Mouse (Mus musculus) limb, embryonic 15.5 days (tissue): Measurements from ENCODE around the gene Plcl2. TPM values are rescaled to one million over a fixed set of nuclear protein-coding genes. Genes with fewer than 3 reads are reported as not detected.
A peak's percentile ranks its signal among the peaks of the same experiment; 100 is the strongest.
"Not testable (repeated sequence)": the region's sequence is repeated elsewhere in the genome, so short reads cannot be mapped to it uniquely, and the experiment has no call there.

ENCODE experiments used
- ATAC-seq: fragments of 200-750 bp; cut with Nextera tagmentation; 2 replicates; pipeline ENCODE4 v1.8.0; 2017; ENCODE audit warnings: low read depth, moderate TSS enrichment; ENCODE audit not compliant: insufficient number of reproducible peaks, low FRiP score, low TSS enrichment
- H3K27ac ChIP-seq: fragments of 300-500 bp; sonication (generic); 2 replicates; pipeline ENCODE4 v1.5.1; 2015; ENCODE audit warnings: moderate library complexity, mild to moderate bottlenecking, inconsistent platforms
- H3K27me3 ChIP-seq: fragments of 300-500 bp; sonication (generic); 2 replicates; pipeline ENCODE4 v1.6.1; 2015; ENCODE audit warnings: inconsistent platforms
- H3K36me3 ChIP-seq: fragments of 300-500 bp; sonication (generic); 2 replicates; pipeline ENCODE4 v1.6.1; 2015; ENCODE audit warnings: inconsistent platforms
- H3K4me1 ChIP-seq: fragments of 300-500 bp; sonication (generic); 2 replicates; pipeline ENCODE4 v1.6.1; 2015; ENCODE audit warnings: inconsistent platforms
- H3K4me2 ChIP-seq: fragments of 300-500 bp; sonication (generic); 2 replicates; pipeline ENCODE4 v1.6.1; 2015; ENCODE audit warnings: mild to moderate bottlenecking, inconsistent platforms
- H3K4me3 ChIP-seq: fragments of 300-500 bp; sonication (generic); 2 replicates; pipeline ENCODE4 v1.5.1; 2015; ENCODE audit warnings: mild to moderate bottlenecking, inconsistent platforms
- H3K9ac ChIP-seq: fragments of 300-500 bp; sonication (generic); 2 replicates; pipeline ENCODE4 v1.6.1; 2015; ENCODE audit warnings: inconsistent platforms
- H3K9me3 ChIP-seq: fragments of 300-500 bp; sonication (generic); 2 replicates; pipeline ENCODE4 v1.6.1; 2016; ENCODE audit warnings: inconsistent platforms
- WGBS: fragments of 180-500 bp; shearing (Covaris S2); methylation state at CpG from one replicate; pipeline ENCODE4 v1.1.7; 2015; 5-methylcytosine and 5-hydroxymethylcytosine counted together
- polyA plus RNA-seq: library from polyadenylated mRNA; unstranded; fragments of >200 nt; fragmentation: Nextera tagmentation; extraction: Ambion mirVana; gene quantifications from 2 replicates; pipeline ENCODE4 v1.2.1, GENCODE M21; 2015

Gene Plcl2
- polyA plus RNA-seq, 1 experiment from 2014 or later, result 3.1 TPM

GRCm38 (mm10) chr17:50688135-50688534, 178.9 kb downstream of the Plcl2 start:
- no peak for ATAC-seq
- H3K9ac ChIP-seq, result no peak overlapping the region
- no peaks in the 10 kb centered on the region for H3K27me3 ChIP-seq
- no peak overlapping the region for H3K27ac ChIP-seq
- H3K36me3 ChIP-seq, result no peaks in the 10 kb centered on the region
- no peak overlapping the region for H3K4me3 ChIP-seq
- no peaks in the 10 kb centered on the region for H3K4me1 ChIP-seq
- no peaks in the 10 kb centered on the region for H3K9me3 ChIP-seq
- 81% methylated on average over 6 of the region's 6 CpGs for WGBS
- no peak overlapping the region for H3K4me2 ChIP-seq

GRCm38 (mm10) chr17:50698410-50698809, 189.2 kb downstream of the Plcl2 start:
- H3K4me1 ChIP-seq, H3K9me3 ChIP-seq, H3K27ac ChIP-seq, H3K27me3 ChIP-seq, H3K36me3 ChIP-seq, H3K9ac ChIP-seq, ATAC-seq: not testable (repeated sequence)
- 1% methylated on average over 39 of the region's 39 CpGs for WGBS
- peak overlapping the region; percentile 23 for H3K4me3 ChIP-seq
- H3K4me2 ChIP-seq, result peak overlapping the region; percentile 36

DNA sequence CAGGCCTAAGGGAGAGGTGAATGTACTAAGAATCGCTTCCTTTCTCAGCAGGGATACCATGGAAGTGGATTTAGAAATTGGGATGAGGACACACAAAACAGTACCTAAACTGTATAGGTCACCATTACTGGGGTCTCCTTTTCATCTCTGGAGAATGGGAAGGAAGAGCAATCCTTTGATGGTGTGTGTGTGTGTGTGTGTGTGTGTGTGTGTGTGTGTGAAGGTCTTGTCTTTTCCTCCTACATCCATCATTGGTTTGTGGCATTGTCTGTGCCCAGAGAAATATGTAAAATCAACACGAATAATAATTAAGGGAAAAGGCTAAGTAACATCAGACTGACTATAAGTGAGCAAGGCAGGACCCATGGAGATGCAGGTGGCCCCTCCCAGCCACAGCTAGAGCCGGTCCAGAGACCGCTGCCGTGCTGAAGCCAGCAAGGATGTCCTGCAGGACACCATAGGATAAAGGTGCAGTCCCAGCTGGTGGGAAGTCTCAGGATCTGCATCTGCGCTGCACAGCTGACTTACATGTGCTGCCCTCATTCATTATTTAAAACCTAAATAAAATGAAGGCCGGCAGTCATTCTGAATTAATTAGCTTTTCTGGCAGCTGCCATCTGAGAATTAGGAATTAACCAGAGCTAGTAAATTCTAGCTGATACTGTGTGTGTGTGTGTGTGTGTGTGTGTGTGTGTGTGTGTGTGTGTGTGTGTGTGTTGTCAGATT, 201.5 kb downstream of the Plcl2 start:
- 56% methylated on average over 7 of the region's 7 CpGs for WGBS

DNA sequence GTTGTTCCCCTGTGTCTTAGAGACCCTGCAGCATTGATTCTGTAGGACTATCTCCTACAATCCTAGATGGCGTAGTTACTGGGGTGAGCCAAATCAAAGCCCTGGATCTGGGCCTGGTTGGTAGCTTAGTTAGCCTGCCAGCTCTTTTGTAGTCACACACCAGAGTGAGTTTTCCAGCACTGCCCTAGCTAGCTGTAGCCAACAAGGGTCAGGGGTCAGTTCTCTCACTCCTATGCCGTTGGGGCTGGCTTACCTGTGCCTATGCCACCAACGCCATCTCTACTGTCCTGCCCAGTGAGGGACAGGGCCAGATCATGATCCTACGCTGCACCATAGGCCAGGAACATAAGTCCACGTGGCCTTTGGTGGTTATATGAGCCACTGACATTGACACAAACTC, 208.4 kb downstream of the Plcl2 start:
- 83% methylated on average over 5 of the region's 5 CpGs for WGBS
- Histone ChIP-seq H3K27ac (no peak overlapping the region), H3K4me1 (no peaks in the 10 kb centered on the region), H3K9ac (no peak overlapping the region), H3K4me3 (no peak overlapping the region), H3K4me2 (no peak overlapping the region), H3K36me3 (no peaks in the 10 kb centered on the region), H3K27me3 (no peaks in the 10 kb centered on the region), H3K9me3 (no peaks in the 10 kb centered on the region)
- no peak for ATAC-seq

More for the DNA sequence above, 201.5 kb downstream of the Plcl2 start:
- H3K4me2 ChIP-seq, result no peak overlapping the region
- H3K27ac ChIP-seq, result no peak overlapping the region
- H3K27me3 ChIP-seq, result no peaks in the 10 kb centered on the region
- no peak overlapping the region for H3K4me3 ChIP-seq
- H3K36me3 ChIP-seq, result no peaks in the 10 kb centered on the region
- ATAC-seq, result no peak
- H3K9me3 ChIP-seq, result no peaks in the 10 kb centered on the region
- no peak overlapping the region for H3K9ac ChIP-seq
- no peaks in the 10 kb centered on the region for H3K4me1 ChIP-seq

DNA sequence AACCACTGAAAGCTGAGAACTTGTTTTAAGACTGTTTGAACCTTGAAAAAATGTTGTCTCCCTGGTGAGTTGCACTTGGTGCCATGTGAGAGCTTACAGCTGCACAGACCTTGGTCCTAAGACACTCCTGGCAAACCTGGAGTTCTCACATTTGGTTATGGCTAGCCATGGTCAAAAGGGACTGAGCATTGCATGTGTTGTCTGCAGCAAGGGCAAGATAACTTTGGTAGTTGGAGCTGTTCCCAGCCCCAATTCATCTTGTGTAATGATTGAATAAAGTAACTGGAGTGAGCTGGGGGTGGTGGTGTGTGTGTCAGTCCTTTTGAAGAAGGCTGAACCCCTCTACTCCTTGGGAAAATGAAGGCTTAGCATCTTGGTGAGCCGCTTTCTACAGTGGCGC, 215.2 kb downstream of the Plcl2 start:
- no peak for ATAC-seq

GRCm38 (mm10) chr17:50726265-50726664, 217.1 kb downstream of the Plcl2 start:
- H3K4me3 ChIP-seq, result no peak overlapping the region
- H3K9me3 ChIP-seq, result no peaks in the 10 kb centered on the region
- no peak overlapping the region for H3K9ac ChIP-seq
- WGBS, result 72% methylated on average over 2 of the region's 2 CpGs
- H3K36me3 ChIP-seq, result no peaks in the 10 kb centered on the region
- no peak overlapping the region for H3K27ac ChIP-seq
- ATAC-seq, result no peak
- H3K4me2 ChIP-seq, result no peak overlapping the region
- no peaks in the 10 kb centered on the region for H3K4me1 ChIP-seq
- no peaks in the 10 kb centered on the region for H3K27me3 ChIP-seq

More for the DNA sequence above, 215.2 kb downstream of the Plcl2 start:
- Histone ChIP-seq H3K4me3 (no peak overlapping the region), H3K9ac (no peak overlapping the region), H3K27ac (no peak overlapping the region), H3K36me3 (no peaks in the 10 kb centered on the region), H3K4me2 (no peak overlapping the region), H3K9me3 (no peaks in the 10 kb centered on the region), H3K4me1 (no peaks in the 10 kb centered on the region), H3K27me3 (no peaks in the 10 kb centered on the region)
- WGBS, result 84% methylated on average over 2 of the region's 2 CpGs

GRCm38 (mm10) chr17:50729031-50729430, 219.8 kb downstream of the Plcl2 start:
- Histone ChIP-seq H3K4me1 (no peaks in the 10 kb centered on the region), H3K27me3 (no peaks in the 10 kb centered on the region), H3K9me3 (no peaks in the 10 kb centered on the region), H3K9ac (no peak overlapping the region), H3K4me2 (no peak overlapping the region), H3K36me3 (peaks cover 2% of the 10 kb centered on the region; the same call in 1 of the 2 replicates), H3K4me3 (no peak overlapping the region), H3K27ac (no peak overlapping the region)
- 97% methylated on average over 2 of the region's 2 CpGs for WGBS
- no peak for ATAC-seq

DNA sequence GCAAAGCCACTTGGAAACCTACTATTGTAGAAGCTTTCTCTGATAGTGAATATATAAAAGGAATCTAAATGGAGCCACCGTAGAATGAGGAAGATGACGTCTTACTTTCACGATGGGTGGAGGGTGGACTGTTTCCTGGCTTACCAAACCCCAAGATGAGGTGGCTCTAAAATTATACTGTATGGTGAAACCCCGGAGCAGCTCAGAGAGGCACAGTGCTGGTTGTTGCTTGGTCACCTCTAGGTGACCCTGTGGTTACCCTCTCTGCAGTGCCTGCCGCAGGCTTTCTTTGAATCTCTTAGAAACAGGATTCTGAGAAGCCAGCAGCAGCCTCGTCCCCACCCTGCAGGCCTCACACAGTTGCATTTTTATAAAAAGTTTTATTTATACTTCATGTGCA, 220.4 kb downstream of the Plcl2 start:
- no peak overlapping the region for H3K27ac ChIP-seq
- H3K27me3 ChIP-seq, result no peaks in the 10 kb centered on the region
- H3K4me3 ChIP-seq, result no peak overlapping the region
- no peak overlapping the region for H3K4me2 ChIP-seq
- H3K36me3 ChIP-seq, result peaks cover 6% of the 10 kb centered on the region; the same call in 1 of the 2 replicates
- no peak overlapping the region for H3K9ac ChIP-seq
- H3K4me1 ChIP-seq, result no peaks in the 10 kb centered on the region
- no peak for ATAC-seq
- no peaks in the 10 kb centered on the region for H3K9me3 ChIP-seq
- WGBS, result 83% methylated on average over 6 of the region's 6 CpGs

GRCm38 (mm10) chr17:50730896-50731295, 221.7 kb downstream of the Plcl2 start:
- ATAC-seq, result no peak
- 86% methylated on average over 2 of the region's 2 CpGs for WGBS
- no peaks in the 10 kb centered on the region for H3K9me3 ChIP-seq

GRCm38 (mm10) chr17:50731876-50732275, 222.7 kb downstream of the Plcl2 start:
- Histone ChIP-seq H3K9me3 (no peaks in the 10 kb centered on the region), H3K36me3 (peaks cover 6% of the 10 kb centered on the region; the same call in 1 of the 2 replicates), H3K27me3 (no peaks in the 10 kb centered on the region), H3K9ac (no peak overlapping the region), H3K27ac (no peak overlapping the region), H3K4me3 (no peak overlapping the region), H3K4me2 (no peak overlapping the region), H3K4me1 (peaks cover 9% of the 10 kb centered on the region)
- no peak for ATAC-seq
- WGBS, result 86% methylated on average over 5 of the region's 5 CpGs

More at GRCm38 (mm10) chr17:50730896-50731295, 221.7 kb downstream of the Plcl2 start:
- no peaks in the 10 kb centered on the region for H3K27me3 ChIP-seq
- H3K9ac ChIP-seq, result no peak overlapping the region
- peaks cover 6% of the 10 kb centered on the region; the same call in 1 of the 2 replicates for H3K36me3 ChIP-seq
- no peak overlapping the region for H3K27ac ChIP-seq
- no peak overlapping the region for H3K4me3 ChIP-seq
- no peak overlapping the region for H3K4me2 ChIP-seq
- peaks cover 2% of the 10 kb centered on the region for H3K4me1 ChIP-seq

DNA sequence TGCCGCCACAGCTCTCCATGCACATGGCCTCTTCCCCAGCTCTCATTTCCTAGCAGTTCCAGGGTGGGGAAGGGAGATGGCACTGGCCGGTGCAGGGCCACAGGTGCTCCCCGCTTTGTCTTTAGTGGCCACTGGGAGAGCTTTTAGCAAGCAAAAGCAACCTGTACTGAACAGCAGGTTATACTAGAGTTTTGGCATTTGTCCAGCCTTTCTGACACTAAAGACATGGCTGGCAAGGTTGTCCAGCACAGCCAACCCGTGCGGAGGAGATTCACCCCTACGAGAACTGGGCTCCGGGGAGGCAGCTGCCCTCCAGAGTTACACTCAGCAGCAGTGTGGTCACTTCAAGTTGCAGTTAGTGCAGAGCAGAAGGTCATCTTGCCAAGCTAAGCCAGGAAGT, 224.2 kb downstream of the Plcl2 start:
- Histone ChIP-seq H3K9ac (no peak overlapping the region), H3K36me3 (peaks cover 6% of the 10 kb centered on the region; the same call in 1 of the 2 replicates), H3K4me3 (no peak overlapping the region), H3K4me1 (peaks cover 9% of the 10 kb centered on the region), H3K27me3 (no peaks in the 10 kb centered on the region), H3K4me2 (no peak overlapping the region), H3K27ac (no peak overlapping the region), H3K9me3 (no peaks in the 10 kb centered on the region)
- WGBS, result 84% methylated on average over 7 of the region's 7 CpGs
- ATAC-seq, result no peak

DNA sequence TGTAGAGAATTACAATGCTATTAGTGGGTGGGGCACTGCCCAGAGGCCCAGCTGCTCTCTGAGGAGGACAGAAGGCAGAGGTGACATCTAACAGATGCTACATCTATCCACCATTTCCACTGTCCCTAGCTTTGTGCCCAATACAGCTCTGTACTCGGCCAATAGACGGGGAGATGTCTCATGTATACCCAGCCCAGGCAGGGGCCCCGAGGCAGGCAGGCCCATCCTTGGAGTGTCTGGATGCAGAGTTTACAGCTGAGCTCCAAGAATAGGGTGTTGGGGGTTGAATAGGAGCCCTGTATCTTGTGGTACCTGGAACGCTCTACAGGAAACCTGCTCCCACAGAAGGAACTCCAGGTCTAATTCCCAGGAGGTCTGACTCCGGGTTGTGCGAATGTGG, 225.6 kb downstream of the Plcl2 start:
- no peak overlapping the region for H3K4me3 ChIP-seq
- H3K9ac ChIP-seq, result no peak overlapping the region
- no peak overlapping the region for H3K4me2 ChIP-seq
- no peaks in the 10 kb centered on the region for H3K9me3 ChIP-seq
- no peak for ATAC-seq
- no peaks in the 10 kb centered on the region for H3K27me3 ChIP-seq
- peaks cover 9% of the 10 kb centered on the region for H3K4me1 ChIP-seq
- no peak overlapping the region for H3K27ac ChIP-seq
- WGBS, result 82% methylated on average over 6 of the region's 6 CpGs
- peaks cover 6% of the 10 kb centered on the region; the same call in 1 of the 2 replicates for H3K36me3 ChIP-seq
